Mouse (Mus musculus): ENCODE data around the gene Pex6. TPM values are rescaled to one million over a fixed set of nuclear protein-coding genes. Genes with fewer than 3 reads are reported as not detected.
"Not testable (repeated sequence)": the region's sequence is repeated elsewhere in the genome, so short reads cannot be mapped to it uniquely, and the experiment has no call there.

Gene Pex6
- polyA plus RNA-seq, 1 experiment from 2014 or later, result 18.5 TPM

DNA sequence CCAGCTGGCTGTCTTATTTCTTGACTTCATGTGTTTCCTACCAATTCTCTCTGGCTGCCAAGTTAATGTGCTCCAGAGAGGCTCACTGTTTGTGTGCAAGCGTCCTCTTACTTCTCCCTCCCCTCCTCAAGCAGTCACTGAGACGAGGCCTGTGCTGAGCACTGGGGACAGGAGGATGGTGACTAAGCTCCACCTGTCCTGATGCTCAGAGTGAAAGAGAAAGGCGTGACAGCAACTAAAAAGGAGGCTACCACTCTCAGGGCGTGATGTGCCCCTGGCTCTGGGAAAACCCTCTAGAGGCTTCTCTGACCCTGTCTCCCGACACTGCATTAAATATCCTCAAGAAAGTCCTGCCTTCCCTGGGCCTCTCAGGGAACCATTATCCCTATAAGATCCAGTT lies 38.0 kb downstream of the Pex6 start:
- no peaks in the 10 kb centered on the region for H3K27me3 ChIP-seq (replicated peaks; ENCODE audit: insufficient read depth, low read length)
- H3K4me2 ChIP-seq (replicated peaks; ENCODE audit: low read depth, low read length), result no peak overlapping the region
- DNase-seq (ENCODE audit: low spot score) (no peak), ATAC-seq (no peak)
- no peak overlapping the region for H3K27ac ChIP-seq (ENCODE audit: low read length)
- TF ChIP-seq EP300 (IDR thresholded peaks at IDR 0.05), result no peak
- TF ChIP-seq CTCF (IDR thresholded peaks at IDR 0.05), result no peak
- H3K9me3 ChIP-seq (ENCODE audit: low read length), result no peaks in the 10 kb centered on the region
- peaks cover 4% of the 10 kb centered on the region; the same call in 1 of the 2 replicates for H3K4me1 ChIP-seq (ENCODE audit: insufficient read depth, low read depth, low read length)
- H3K36me3 ChIP-seq (ENCODE audit: insufficient read depth, low read length), result peaks cover 9% of the 10 kb centered on the region; the same call in 1 of the 2 replicates
- H3K9ac ChIP-seq (replicated peaks; ENCODE audit: low read depth), result no peak overlapping the region
- H3K4me3 ChIP-seq (ENCODE audit: low read depth, low read length), result no peak overlapping the region
- 88% methylated on average over 5 of the region's 5 CpGs for WGBS

DNA sequence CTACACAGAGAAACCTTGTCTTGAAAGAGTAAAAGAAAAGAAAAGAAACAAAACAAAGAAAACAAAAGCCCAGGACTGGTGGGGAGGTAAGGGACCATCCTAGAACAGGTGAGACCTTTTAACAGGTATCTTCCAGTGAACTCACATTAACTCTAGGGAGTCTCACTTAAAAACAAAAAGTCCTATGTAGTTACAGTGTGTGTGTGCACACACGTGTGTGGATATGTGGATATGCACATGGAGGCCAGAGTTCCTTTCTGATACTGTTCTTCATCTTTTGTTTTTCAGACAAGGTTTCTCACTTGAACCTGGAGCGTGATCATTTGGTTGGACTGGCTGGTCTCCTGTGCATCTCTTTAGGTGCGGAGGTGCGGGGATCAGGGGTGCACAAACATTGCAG lies 39.3 kb downstream of the Pex6 start:
- Histone ChIP-seq H3K9ac (replicated peaks; ENCODE audit: low read depth) (no peak overlapping the region), H3K9me3 (ENCODE audit: low read length) (no peaks in the 10 kb centered on the region), H3K36me3 (ENCODE audit: insufficient read depth, low read length) (peaks cover 9% of the 10 kb centered on the region; the same call in 1 of the 2 replicates), H3K4me1 (ENCODE audit: insufficient read depth, low read depth, low read length) (peaks cover 4% of the 10 kb centered on the region; the same call in 1 of the 2 replicates), H3K27ac (ENCODE audit: low read length) (no peak overlapping the region), H3K27me3 (replicated peaks; ENCODE audit: insufficient read depth, low read length) (no peaks in the 10 kb centered on the region), H3K4me2 (replicated peaks; ENCODE audit: low read depth, low read length) (no peak overlapping the region), H3K4me3 (ENCODE audit: low read depth, low read length) (no peak overlapping the region)
- DNase-seq (ENCODE audit: low spot score), result no peak
- 89% methylated on average over 4 of the region's 4 CpGs for WGBS
- no peak for ATAC-seq
- TF ChIP-seq EP300 (IDR thresholded peaks at IDR 0.05) (no peak), CTCF (IDR thresholded peaks at IDR 0.05) (no peak)

DNA sequence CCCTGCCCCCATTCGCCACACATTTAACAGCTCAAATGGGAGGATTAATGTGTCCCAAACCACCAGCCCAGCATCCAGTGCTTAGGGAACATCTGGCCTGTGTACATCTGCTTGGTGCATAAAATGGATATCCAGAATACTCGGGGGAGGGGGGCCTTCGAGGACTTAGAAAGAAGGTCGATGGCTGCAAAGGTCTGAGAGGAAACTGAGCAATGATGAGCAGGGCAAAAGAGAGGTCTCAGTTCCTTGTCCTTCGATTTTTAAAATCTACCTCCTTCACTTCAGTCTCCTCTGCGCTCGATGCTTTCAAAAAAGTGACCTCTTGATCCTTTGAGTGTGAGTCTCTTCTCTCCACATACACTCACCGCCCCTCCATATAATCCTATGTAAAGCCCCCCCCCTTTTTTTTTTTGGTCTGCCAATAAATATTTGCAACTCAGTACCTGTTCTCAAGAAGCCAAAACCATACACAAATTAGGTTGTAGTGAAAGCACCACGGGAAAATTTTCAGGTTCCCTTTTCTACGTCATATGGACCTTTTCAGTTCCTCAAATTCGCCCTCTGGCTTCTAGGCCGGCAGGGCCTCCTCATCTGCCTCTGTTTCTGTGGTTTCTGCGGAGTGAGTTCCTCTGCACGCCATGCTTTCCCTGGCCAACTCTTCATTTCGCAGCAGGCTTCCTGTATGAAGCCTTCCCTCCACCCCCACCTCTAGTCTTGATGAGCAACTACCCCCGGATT lies 40.0 kb downstream of the Pex6 start:
- H3K9me3 ChIP-seq (ENCODE audit: low read length), result no peaks in the 10 kb centered on the region
- peaks cover 4% of the 10 kb centered on the region; the same call in 1 of the 2 replicates for H3K4me1 ChIP-seq (ENCODE audit: insufficient read depth, low read depth, low read length)
- ATAC-seq (peak; percentile 16), DNase-seq (ENCODE audit: low spot score) (peak; percentile 65)
- peak overlapping the region; percentile 77 for H3K4me3 ChIP-seq (ENCODE audit: low read depth, low read length)
- WGBS, result 15% methylated on average over 16 of the region's 16 CpGs
- peak overlapping the region; percentile 84 for H3K4me2 ChIP-seq (replicated peaks; ENCODE audit: low read depth, low read length)
- no peak for TF ChIP-seq EP300 (IDR thresholded peaks at IDR 0.05)
- TF ChIP-seq CTCF (IDR thresholded peaks at IDR 0.05), result no peak
- H3K27ac ChIP-seq (ENCODE audit: low read length), result peak overlapping the region; percentile 91
- peak overlapping the region; percentile 55 for H3K9ac ChIP-seq (replicated peaks; ENCODE audit: low read depth)
- no peaks in the 10 kb centered on the region for H3K27me3 ChIP-seq (replicated peaks; ENCODE audit: insufficient read depth, low read length)
- peaks cover 4% of the 10 kb centered on the region; the same call in 1 of the 2 replicates for H3K36me3 ChIP-seq (ENCODE audit: insufficient read depth, low read length)

DNA sequence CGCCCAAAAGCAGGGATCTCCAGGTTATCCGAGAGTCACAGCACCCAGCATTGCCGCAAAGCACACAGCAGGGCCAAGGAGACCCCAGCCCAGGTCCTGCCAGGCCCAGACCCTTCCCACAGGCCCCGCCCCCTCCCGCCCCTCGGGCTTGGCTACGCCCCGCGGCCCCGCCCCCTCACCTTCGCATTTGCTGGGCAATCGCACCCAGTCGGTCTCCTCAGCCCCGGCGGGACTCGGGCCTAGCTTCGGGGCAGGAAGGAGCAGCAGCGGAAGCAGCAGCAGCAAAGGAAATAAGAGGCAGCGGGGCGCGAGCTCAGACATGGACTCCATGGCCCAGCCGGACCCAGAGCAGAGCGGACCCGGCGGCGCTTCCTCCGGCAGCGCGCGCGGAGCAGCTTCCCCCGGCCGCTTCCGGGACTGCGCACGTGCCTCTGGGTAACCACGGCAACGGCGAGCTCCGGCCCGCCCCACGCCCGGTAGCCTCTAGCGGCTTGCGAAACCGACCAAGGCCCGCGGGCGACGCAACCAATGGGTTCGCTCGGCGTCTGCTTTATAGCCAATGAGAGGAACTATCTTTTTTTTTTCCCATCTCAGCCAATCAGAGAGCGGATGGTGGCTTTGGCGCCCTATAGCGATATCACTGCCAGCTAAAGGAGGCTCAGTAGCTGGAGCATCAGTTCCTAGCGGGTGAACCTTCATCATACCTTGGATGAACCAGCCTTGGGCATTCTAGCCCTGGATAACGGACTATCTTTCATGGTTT lies 40.7 kb downstream of the Pex6 start, which contains the start of gene Cnpy3:
Cnpy3 (minus strand) TSS at position 421 of the 763 bp plus-strand sequence.
- H3K4me1 ChIP-seq (ENCODE audit: insufficient read depth, low read depth, low read length), result peaks cover 4% of the 10 kb centered on the region; the same call in 1 of the 2 replicates
- no peaks in the 10 kb centered on the region for H3K27me3 ChIP-seq (replicated peaks; ENCODE audit: insufficient read depth, low read length)
- peaks cover 4% of the 10 kb centered on the region; the same call in 1 of the 2 replicates for H3K36me3 ChIP-seq (ENCODE audit: insufficient read depth, low read length)
- H3K9ac ChIP-seq (replicated peaks; ENCODE audit: low read depth), result peak within 1 kb of the TSS; percentile 55
- peak within 1 kb of the TSS; percentile 77 for H3K4me3 ChIP-seq (ENCODE audit: low read depth, low read length)
- under 1% methylated on average over 50 of the region's 58 CpGs for WGBS
- TF ChIP-seq EP300 (IDR thresholded peaks at IDR 0.05) (peak; percentile 50; the same call in 1 of the 2 replicates), CTCF (IDR thresholded peaks at IDR 0.05) (no peak)
- ATAC-seq (peak; percentile 99), DNase-seq (ENCODE audit: low spot score) (peak; percentile 99)
- H3K9me3 ChIP-seq (ENCODE audit: low read length), result no peaks in the 10 kb centered on the region
- H3K27ac ChIP-seq (ENCODE audit: low read length), result peak within 1 kb of the TSS; percentile 91
- peak within 1 kb of the TSS; percentile 84 for H3K4me2 ChIP-seq (replicated peaks; ENCODE audit: low read depth, low read length)

DNA sequence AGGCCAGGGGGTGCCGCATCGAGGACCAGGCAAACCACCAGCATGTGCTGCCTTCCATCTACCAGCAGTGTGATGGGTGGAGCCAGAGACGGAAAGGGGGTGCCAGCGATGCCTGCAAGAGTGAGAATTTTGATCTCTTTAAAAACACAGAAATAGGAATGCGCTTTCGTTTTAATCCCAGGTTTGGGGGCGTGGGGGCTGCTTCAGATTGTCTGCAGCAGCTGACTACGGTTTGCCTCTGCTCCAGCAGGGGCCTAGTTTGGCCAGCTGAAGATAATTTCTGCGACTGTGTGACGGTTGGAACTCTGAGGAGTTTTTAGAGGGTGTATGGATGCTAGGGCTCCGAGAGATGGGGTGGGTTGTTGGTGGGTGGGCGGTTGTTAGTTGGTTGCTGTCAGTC lies 47.5 kb downstream of the Pex6 start:
- Histone ChIP-seq H3K27ac (ENCODE audit: low read length) (no peak overlapping the region), H3K9ac (replicated peaks; ENCODE audit: low read depth) (no peak overlapping the region), H3K36me3 (ENCODE audit: insufficient read depth, low read length) (no peaks in the 10 kb centered on the region), H3K4me2 (replicated peaks; ENCODE audit: low read depth, low read length) (no peak overlapping the region), H3K27me3 (replicated peaks; ENCODE audit: insufficient read depth, low read length) (no peaks in the 10 kb centered on the region), H3K9me3 (ENCODE audit: low read length) (no peaks in the 10 kb centered on the region), H3K4me3 (ENCODE audit: low read depth, low read length) (no peak overlapping the region), H3K4me1 (ENCODE audit: insufficient read depth, low read depth, low read length) (no peaks in the 10 kb centered on the region)
- DNase-seq (ENCODE audit: low spot score) (no peak), ATAC-seq (no peak)
- WGBS, result 79% methylated on average over 12 of the region's 12 CpGs
- TF ChIP-seq EP300 (IDR thresholded peaks at IDR 0.05) (no peak), CTCF (IDR thresholded peaks at IDR 0.05) (no peak)

DNA sequence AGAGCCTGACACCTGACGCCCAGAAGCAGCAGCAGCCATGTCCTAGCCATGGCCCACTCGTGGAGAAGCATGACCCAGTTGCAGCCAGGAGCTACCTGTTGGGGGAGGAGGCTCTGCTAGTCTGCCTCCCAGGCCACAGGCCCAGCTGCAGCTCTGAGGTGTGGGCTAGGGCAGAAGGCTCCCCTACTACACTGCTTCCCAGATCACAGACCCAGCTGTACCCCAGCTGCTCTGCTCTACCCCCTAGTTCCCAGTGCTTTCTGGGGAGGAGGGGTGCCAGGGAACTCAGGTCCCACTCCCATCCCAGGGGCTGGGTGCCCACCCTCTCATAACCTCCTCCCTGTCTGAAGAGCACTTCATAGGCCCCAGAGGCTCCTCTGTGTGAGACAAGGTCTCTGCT lies 52.3 kb downstream of the Pex6 start, which contains the start of gene Ptcra:
Ptcra (minus strand) TSS at position 169 of the 400 bp plus-strand sequence.
- H3K27me3 ChIP-seq (replicated peaks; ENCODE audit: insufficient read depth, low read length), result no peaks in the 10 kb centered on the region
- 59% methylated on average over 2 of the region's 2 CpGs for WGBS
- no peaks in the 10 kb centered on the region for H3K4me1 ChIP-seq (ENCODE audit: insufficient read depth, low read depth, low read length)
- TF ChIP-seq CTCF (IDR thresholded peaks at IDR 0.05) (no peak), EP300 (IDR thresholded peaks at IDR 0.05) (no peak)
- no peak for ATAC-seq
- no peak within 1 kb of the TSS for H3K4me3 ChIP-seq (ENCODE audit: low read depth, low read length)
- no peak within 1 kb of the TSS for H3K4me2 ChIP-seq (replicated peaks; ENCODE audit: low read depth, low read length)
- DNase-seq (ENCODE audit: low spot score), result no peak
- H3K9me3 ChIP-seq (ENCODE audit: low read length), result no peaks in the 10 kb centered on the region
- no peak within 1 kb of the TSS for H3K9ac ChIP-seq (replicated peaks; ENCODE audit: low read depth)
- no peak within 1 kb of the TSS for H3K27ac ChIP-seq (ENCODE audit: low read length)
- H3K36me3 ChIP-seq (ENCODE audit: insufficient read depth, low read length), result no peaks in the 10 kb centered on the region

DNA sequence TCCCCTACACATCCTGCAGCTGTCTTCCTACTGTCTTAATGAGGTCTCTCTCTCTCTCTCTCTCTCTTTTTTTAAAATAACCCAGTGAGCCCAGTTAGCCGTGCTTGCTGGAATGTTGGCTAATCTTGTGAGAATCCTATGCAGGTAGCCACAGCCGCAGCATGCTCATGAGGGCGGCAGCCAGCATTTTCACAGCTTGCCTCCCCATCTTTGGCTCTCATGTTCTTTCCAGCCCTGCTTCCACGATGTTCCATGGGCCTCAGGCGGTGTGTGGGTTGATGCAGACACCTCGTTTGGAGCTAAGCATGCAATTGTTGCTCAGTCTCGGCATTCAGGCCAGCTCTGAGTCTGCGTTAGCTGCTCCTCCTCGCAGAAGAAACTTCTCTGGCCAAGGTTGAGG lies 53.7 kb downstream of the Pex6 start:
- 56% methylated on average over 7 of the region's 9 CpGs for WGBS
- H3K27me3 ChIP-seq (replicated peaks; ENCODE audit: insufficient read depth, low read length); H3K9me3 ChIP-seq (ENCODE audit: low read length); H3K4me1 ChIP-seq (ENCODE audit: insufficient read depth, low read depth, low read length); H3K4me2 ChIP-seq (replicated peaks; ENCODE audit: low read depth, low read length); ATAC-seq; H3K36me3 ChIP-seq (ENCODE audit: insufficient read depth, low read length); H3K27ac ChIP-seq (ENCODE audit: low read length); DNase-seq (ENCODE audit: low spot score); H3K9ac ChIP-seq (replicated peaks; ENCODE audit: low read depth); H3K4me3 ChIP-seq (ENCODE audit: low read depth, low read length): not testable (repeated sequence)

Measured in lung, postnatal 0 days (tissue).